Mouse (Mus musculus) mouse embryonic stem cell (cell line): ENCODE measurements at regions not wholly inside any gene's neighbourhood (a gene's known extent, or its start where the extent isn't known, plus 50 kb on each side); places are given as distances from the start of the nearest gene placed in this dataset.
"Not testable (repeated sequence)": the region's sequence is repeated elsewhere in the genome, so short reads cannot be mapped to it uniquely, and the experiment has no call there.

ENCODE experiments used
- in situ Hi-C, 2 experiments: fragments of 300-500 bp; cut with MboI; formaldehyde crosslinking; loops; 1 replicate in 1 of 2; 3 replicates in 1 of 2; pipeline ENCODE4 v1.14.3; 2019 to 2020; ENCODE audit warnings: low sequenced_read_pairs in 2 of 2, low pct_unique_long_range_greater_than_20kb in 1 of 2, mixed read lengths in 1 of 2; ENCODE audit not compliant: unreplicated experiment in 1 of 2

- in situ Hi-C loops: no loop called here
These were observed 421.2 kb upstream of the Tbl1xr1 start for GRCm38 (mm10) chr3:21655301-21655700.

GRCm38 (mm10) chr3:21667349-21668143 is 408.9 kb upstream of the Tbl1xr1 start:
- in situ Hi-C loops: no loop called here

GRCm38 (mm10) chr3:21671885-21672284 is 404.6 kb upstream of the Tbl1xr1 start:
- in situ Hi-C loops: no loop called here

- in situ Hi-C loops: no loop called here
These were observed 404.0 kb upstream of the Tbl1xr1 start for GRCm38 (mm10) chr3:21672492-21672891.

GRCm38 (mm10) chr3:21673466-21673865 is 403.0 kb upstream of the Tbl1xr1 start:
- in situ Hi-C loops: no loop called here

- in situ Hi-C loops: loop anchor here (25.0 kb wide), 2 partner anchors 516 to 584 kb away; no protein-coding TSS in a partner anchor
These were observed 398.2 kb upstream of the Tbl1xr1 start for GRCm38 (mm10) chr3:21678265-21678664.

- in situ Hi-C loops: loop anchor here (25.0 kb wide), 2 partner anchors 516 to 584 kb away; no protein-coding TSS in a partner anchor
These were observed 397.7 kb upstream of the Tbl1xr1 start for GRCm38 (mm10) chr3:21678734-21679133.

GRCm38 (mm10) chr3:21697980-21698672 is 378.3 kb upstream of the Tbl1xr1 start:
- in situ Hi-C loops: loop anchor here (25.0 kb wide), 2 partner anchors 536 to 564 kb away; no protein-coding TSS in a partner anchor

- in situ Hi-C loops: loop anchor here (25.0 kb wide), 2 partner anchors 537 to 563 kb away; no protein-coding TSS in a partner anchor
These were observed 376.9 kb upstream of the Tbl1xr1 start for GRCm38 (mm10) chr3:21699526-21699925.

- in situ Hi-C loops: loop anchor here in 1 of 2 experiments (25.0 kb wide), 1 partner anchor 537 kb away; no protein-coding TSS in a partner anchor
These were observed 376.1 kb upstream of the Tbl1xr1 start for GRCm38 (mm10) chr3:21700326-21700725.

GRCm38 (mm10) chr3:21726747-21727505 is 349.5 kb upstream of the Tbl1xr1 start:
- in situ Hi-C loops: no loop called here

- in situ Hi-C loops: no loop called here
These were observed 348.4 kb upstream of the Tbl1xr1 start for GRCm38 (mm10) chr3:21728019-21728418.

- in situ Hi-C loops: no loop called here
These were observed 347.1 kb upstream of the Tbl1xr1 start for GRCm38 (mm10) chr3:21729328-21729727.

- in situ Hi-C loops: not testable (repeated sequence)
These were observed 340.8 kb upstream of the Tbl1xr1 start for GRCm38 (mm10) chr3:21735688-21736087.

GRCm38 (mm10) chr3:21739720-21740119 is 336.7 kb upstream of the Tbl1xr1 start:
- in situ Hi-C loops: no loop called here

GRCm38 (mm10) chr3:21744107-21744506 is 332.3 kb upstream of the Tbl1xr1 start:
- in situ Hi-C loops: no loop called here

GRCm38 (mm10) chr3:21760516-21761218 is 315.8 kb upstream of the Tbl1xr1 start:
- in situ Hi-C loops: no loop called here

- in situ Hi-C loops: no loop called here
These were observed 315.2 kb upstream of the Tbl1xr1 start for GRCm38 (mm10) chr3:21761219-21761600.
